ENCODE assay signal across 8 mouse cellular contexts in genomic region chr11:102407834-102408215, GRCm38 (mm10). TPM values are rescaled to one million over a fixed set of nuclear protein-coding genes. Genes with fewer than 3 reads are reported as not detected.
DNase-seq lines count a peak whose midpoint lies in the region; ATAC-seq and TF ChIP-seq lines count a peak whose summit lies in the region.

TSS of gene Slc25a39 (minus strand) at chr11:102407946.

- TF ChIP-seq POLR2A in thymus, adult 2 months (IDR thresholded peaks at IDR 0.05; ENCODE audit: control insufficient read depth, extremely low read depth, insufficient read depth, low read length, poor library complexity): no peak

- H3K27ac ChIP-seq in thymus, adult 2 months (ENCODE audit: control insufficient read depth, insufficient read depth, low read length): peak within 1 kb of the TSS; percentile 55
- H3K27ac ChIP-seq in embryonic facial prominence, embryonic 11.5 days (replicated peaks; ENCODE audit: low read depth, low read length): peak within 1 kb of the TSS; percentile 63
- peak within 1 kb of the TSS; percentile 98 for H3K27ac ChIP-seq in heart, embryonic 12.5 days (ENCODE audit: poor library complexity, severe bottlenecking)
- H3K27ac ChIP-seq in midbrain, postnatal 0 days (ENCODE audit: low read depth, low read length): peak within 1 kb of the TSS; percentile 84

- WGBS in thymus, adult 2 months: 1% methylated on average over 19 of the region's 19 CpGs
- WGBS in embryonic facial prominence, embryonic 11.5 days: under 1% methylated on average over 19 of the region's 19 CpGs
- 1% methylated on average over 19 of the region's 19 CpGs for WGBS in heart, embryonic 12.5 days
- under 1% methylated on average over 19 of the region's 19 CpGs for WGBS in midbrain, postnatal 0 days

- peak within 1 kb of the TSS; percentile 60 for H3K4me3 ChIP-seq in thymus, adult 2 months (ENCODE audit: control insufficient read depth, insufficient read depth, low read length)
- H3K4me3 ChIP-seq in embryonic facial prominence, embryonic 11.5 days (ENCODE audit: low read depth, low read length): peak within 1 kb of the TSS; percentile 82
- H3K4me3 ChIP-seq in heart, embryonic 12.5 days: peak within 1 kb of the TSS; percentile 81
- H3K4me3 ChIP-seq in midbrain, postnatal 0 days (ENCODE audit: low read depth, low read length): peak within 1 kb of the TSS; percentile 83

- H3K27me3 ChIP-seq in thymus, adult 2 months (ENCODE audit: control insufficient read depth, insufficient read depth, low read length): no peaks in the 10 kb centered on the region
- no peaks in the 10 kb centered on the region for H3K27me3 ChIP-seq in embryonic facial prominence, embryonic 11.5 days (ENCODE audit: control insufficient read depth, insufficient read depth, low read length)
- H3K27me3 ChIP-seq in heart, embryonic 12.5 days (replicated peaks): peaks cover 4% of the 10 kb centered on the region; the same call in 1 of the 2 replicates
- H3K27me3 ChIP-seq in midbrain, postnatal 0 days (ENCODE audit: insufficient read depth, low read length): no peaks in the 10 kb centered on the region

- H3K9me3 ChIP-seq in embryonic facial prominence, embryonic 11.5 days (replicated peaks; ENCODE audit: control insufficient read depth, low read length): no peaks in the 10 kb centered on the region
- no peaks in the 10 kb centered on the region for H3K9me3 ChIP-seq in heart, embryonic 12.5 days (replicated peaks)
- no peaks in the 10 kb centered on the region for H3K9me3 ChIP-seq in midbrain, postnatal 0 days (ENCODE audit: low read length)

- no peak for ATAC-seq in embryonic facial prominence, embryonic 11.5 days (replicated peaks; ENCODE audit: insufficient number of reproducible peaks, low FRiP score, low TSS enrichment, low read depth)
- ATAC-seq in heart, embryonic 12.5 days (ENCODE audit: insufficient number of reproducible peaks, low FRiP score): no peak
- ATAC-seq in midbrain, postnatal 0 days (ENCODE audit: low FRiP score): no peak

- peak within 1 kb of the TSS; percentile 75 for H3K4me2 ChIP-seq in embryonic facial prominence, embryonic 11.5 days (ENCODE audit: low read depth, low read length)
- peak within 1 kb of the TSS; percentile 84 for H3K4me2 ChIP-seq in heart, embryonic 12.5 days
- peak within 1 kb of the TSS; percentile 84 for H3K4me2 ChIP-seq in midbrain, postnatal 0 days (ENCODE audit: low read depth, low read length, poor library complexity, severe bottlenecking)

- H3K4me1 ChIP-seq in thymus, adult 2 months (replicated peaks; ENCODE audit: control insufficient read depth, insufficient read depth, low read length): peaks cover 12% of the 10 kb centered on the region
- 0 out of 2 replicates have a peak, but pooled peaks cover 5% of the 10 kb centered on the region for H3K4me1 ChIP-seq in embryonic facial prominence, embryonic 11.5 days (ENCODE audit: control insufficient read depth, insufficient read depth, low read length)
- H3K4me1 ChIP-seq in heart, embryonic 12.5 days (replicated peaks): peaks cover 34% of the 10 kb centered on the region
- peaks cover 9% of the 10 kb centered on the region; the same call in 1 of the 2 replicates for H3K4me1 ChIP-seq in midbrain, postnatal 0 days (ENCODE audit: insufficient read depth, low read length)

- no peak for TF ChIP-seq CTCF in thymus, adult 2 months (IDR thresholded peaks at IDR 0.05; ENCODE audit: borderline replicate concordance, control insufficient read depth, extremely low read depth, insufficient read depth, low read length, poor library complexity)
- no peak for TF ChIP-seq CTCF in midbrain, postnatal 0 days (IDR thresholded peaks at IDR 0.05)

- intact Hi-C loops in left cerebral cortex, postnatal 10 days (cut with DNase I): loop anchor here (2.0 kb wide), 1 partner anchor 89 kb away; the partner anchor contains the start of gene Ubtf

- peak within 1 kb of the TSS; percentile 90 for H3K9ac ChIP-seq in embryonic facial prominence, embryonic 11.5 days (replicated peaks; ENCODE audit: low read length)
- peak within 1 kb of the TSS; percentile 94 for H3K9ac ChIP-seq in heart, embryonic 12.5 days
- H3K9ac ChIP-seq in midbrain, postnatal 0 days (replicated peaks; ENCODE audit: low read length, poor library complexity, severe bottlenecking): peak within 1 kb of the TSS; percentile 84

- no peak for DNase-seq in thymus, adult 2 months
- no peak for DNase-seq in thymus, postnatal 10 days (ENCODE audit: low spot score in 2 of 2)
- DNase-seq in embryonic facial prominence, embryonic 11.5 days (ENCODE audit: low spot score): no peak
- DNase-seq in left cerebral cortex, postnatal 10 days (ENCODE audit: extremely low spot score in 1 of 2, low spot score in 2 of 2): no peak
- DNase-seq in midbrain, postnatal 0 days (ENCODE audit: low spot score): no peak
- no peak for DNase-seq in kidney, adult 11 months
- no peak for DNase-seq in urinary bladder, postnatal 10 days (ENCODE audit: low spot score)

- no peaks in the 10 kb centered on the region for H3K36me3 ChIP-seq in thymus, adult 2 months (ENCODE audit: control insufficient read depth, insufficient read depth, low read length)
- H3K36me3 ChIP-seq in embryonic facial prominence, embryonic 11.5 days (replicated peaks; ENCODE audit: control insufficient read depth, insufficient read depth, low read depth, low read length): peaks cover 9% of the 10 kb centered on the region
- H3K36me3 ChIP-seq in heart, embryonic 12.5 days: peaks cover 29% of the 10 kb centered on the region
- peaks cover 20% of the 10 kb centered on the region for H3K36me3 ChIP-seq in midbrain, postnatal 0 days (ENCODE audit: insufficient read depth, low read length)

RNA-seq across cellular contexts. Expression of gene Slc25a39, which starts in this region (rescaled TPM):
- 227 and 235 TPM in 2 replicates for polyA plus RNA-seq in thymus, adult 2 months (2012; rRNA removed)
- polyA plus RNA-seq in embryonic facial prominence, embryonic 11.5 days (2014; fragmentation: Nextera tagmentation; extraction: Ambion mirVana): 168 and 185 TPM in 2 replicates
- 253 and 260 TPM in 2 replicates for polyA plus RNA-seq in heart, embryonic 12.5 days (2016; fragmentation: Nextera tagmentation; extraction: Ambion mirVana)
- total RNA-seq in left cerebral cortex, postnatal 10 days (2021): 10 to 100 TPM; 64.8 to 66.7 TPM
- total RNA-seq in midbrain, postnatal 0 days (2014; rRNA removed): 139 and 176 TPM in 2 replicates
- polyA plus RNA-seq in midbrain, postnatal 0 days (2015; fragmentation: Nextera tagmentation; extraction: Ambion mirVana): 132 and 148 TPM in 2 replicates
